Mouse (Mus musculus) adrenal gland, adult 18-20 months (tissue): Measurements from ENCODE around the gene Ppp2r5c. TPM values are rescaled to one million over a fixed set of nuclear protein-coding genes. Genes with fewer than 3 reads are reported as not detected.

ENCODE experiments used
- DNase-seq, 2 experiments: peaks; one replicate each; pipeline ENCODE4 v3.0.0; 2021 to 2022; ENCODE audit warnings: low spot score in 2 of 2
- total RNA-seq, 2 experiments: library from RNA; stranded (reverse); gene quantifications; 1 replicate in 1 of 2; 2 replicates in 1 of 2; pipeline ENCODE4 v1.2.3; 2021

Gene Ppp2r5c
- total RNA-seq, 2 experiments from 2014 or later = 97.8 to 113 TPM

DNA sequence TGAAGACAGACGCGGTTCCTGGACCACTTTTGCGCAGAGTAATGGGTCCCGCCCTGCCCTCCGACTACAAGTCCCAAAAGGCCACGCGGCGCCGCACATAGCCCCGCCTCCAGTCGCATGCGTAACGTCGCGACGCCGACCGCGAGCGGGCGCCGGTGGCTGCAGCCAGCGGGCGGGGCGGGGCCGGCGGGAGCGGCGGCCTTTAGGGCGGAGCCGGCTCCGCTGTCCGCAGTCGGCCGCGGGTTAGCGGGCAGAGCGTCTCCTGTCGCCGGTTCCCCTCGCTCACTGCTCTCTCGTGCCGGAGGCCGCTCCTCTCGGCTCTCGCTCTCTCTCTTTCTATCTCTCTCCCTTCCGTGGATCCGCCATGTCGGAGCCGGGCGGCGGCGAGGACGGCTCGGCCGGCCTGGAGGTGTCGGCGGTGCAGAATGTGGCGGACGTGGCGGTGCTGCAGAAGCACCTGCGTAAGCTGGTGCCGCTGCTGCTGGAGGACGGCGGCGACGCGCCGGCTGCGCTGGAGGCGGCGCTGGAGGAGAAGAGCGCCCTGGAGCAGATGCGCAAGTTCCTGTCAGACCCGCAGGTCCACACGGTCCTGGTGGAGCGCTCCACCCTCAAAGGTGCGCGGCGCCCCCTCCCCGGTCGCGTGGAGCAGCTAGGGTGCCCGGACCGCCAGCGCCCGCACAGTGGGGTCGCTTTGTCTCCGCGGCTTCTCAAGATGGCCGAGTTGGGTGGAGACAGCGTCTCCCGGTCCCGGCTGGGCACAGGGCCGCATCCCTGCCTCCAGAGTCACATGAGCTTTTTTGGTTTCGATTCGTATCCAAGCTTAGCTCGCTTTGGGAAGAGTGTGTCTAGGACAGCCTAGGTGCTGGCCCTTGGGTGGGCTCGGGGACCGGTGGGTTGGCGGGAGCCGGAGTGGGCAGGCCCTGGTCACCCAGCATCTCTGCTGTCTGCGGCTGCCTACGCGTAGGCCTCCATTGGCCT is 154.6 kb downstream of the Ppp2r5c start, which contains the start of gene Dync1h1:
Gene Dync1h1, plus strand, starts transcription at position 212 of the 978 bp plus-strand sequence.
- peak; percentile 94 to 95 for DNase-seq

- no peak for DNase-seq
These were observed 159.2 kb downstream of the Ppp2r5c start for GRCm38 (mm10) chr12:110606161-110606560.

GRCm38 (mm10) chr12:110606676-110607075 is 159.8 kb downstream of the Ppp2r5c start:
- no peak for DNase-seq

GRCm38 (mm10) chr12:110608460-110609152 is 161.7 kb downstream of the Ppp2r5c start:
- peak in 1 of 2 experiments; percentile 39 for DNase-seq

DNA sequence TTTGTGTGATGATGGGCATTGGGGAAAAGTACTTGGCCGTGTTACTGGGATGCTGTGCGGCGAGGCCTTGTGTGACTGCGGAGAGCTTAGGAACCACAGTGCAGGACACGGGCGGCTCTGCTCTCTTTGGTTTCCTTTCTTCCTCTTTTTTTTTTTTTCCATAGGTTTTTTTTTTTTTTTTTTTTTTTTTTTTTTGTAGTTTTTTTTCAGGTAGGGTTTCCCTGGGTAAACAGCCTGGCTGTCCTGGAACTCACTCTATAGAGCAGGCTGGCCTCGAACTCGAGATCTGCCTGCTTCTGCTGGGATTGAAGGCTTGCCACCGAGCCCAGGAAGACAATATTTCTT is 162.2 kb downstream of the Ppp2r5c start:
- DNase-seq = no peak

- no peak for DNase-seq
These were observed 163.8 kb downstream of the Ppp2r5c start for GRCm38 (mm10) chr12:110610713-110611112.

DNA sequence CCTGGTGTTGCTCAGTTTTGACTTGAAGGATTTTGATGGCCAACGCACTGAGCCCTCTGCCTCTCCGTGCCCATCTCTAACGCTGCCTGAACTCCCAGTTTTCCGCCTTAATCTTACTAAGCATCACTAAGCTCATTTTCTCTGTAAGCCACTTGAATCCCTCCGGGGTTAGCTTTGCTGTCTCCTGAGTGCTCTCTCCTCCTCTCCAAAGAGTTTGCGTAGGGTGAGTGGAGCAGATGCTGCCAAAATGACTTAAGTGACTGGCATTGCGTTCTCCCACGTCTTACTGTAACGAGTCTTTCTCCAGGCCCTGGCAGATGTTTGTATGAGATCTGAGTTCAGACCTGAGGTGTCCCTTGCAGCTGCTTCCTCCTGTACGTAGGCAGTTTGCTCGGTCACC is 183.1 kb downstream of the Ppp2r5c start:
- DNase-seq = no peak

Other genes with a start within 250 kb of the Ppp2r5c start
- under 1 TPM; 0.23 to 0.48 TPM for gene Dio3, start 168.1 kb upstream of the Ppp2r5c start, total RNA-seq
- 100 to 1,000 TPM; 122 to 124 TPM for gene Dync1h1, start 154.3 kb downstream of the Ppp2r5c start, total RNA-seq
- not detected for gene 1700001K19Rik, start 235.5 kb downstream of the Ppp2r5c start, total RNA-seq